Comparison of ENCODE assay signal across 8 mouse cellular contexts in the genomic region with DNA sequence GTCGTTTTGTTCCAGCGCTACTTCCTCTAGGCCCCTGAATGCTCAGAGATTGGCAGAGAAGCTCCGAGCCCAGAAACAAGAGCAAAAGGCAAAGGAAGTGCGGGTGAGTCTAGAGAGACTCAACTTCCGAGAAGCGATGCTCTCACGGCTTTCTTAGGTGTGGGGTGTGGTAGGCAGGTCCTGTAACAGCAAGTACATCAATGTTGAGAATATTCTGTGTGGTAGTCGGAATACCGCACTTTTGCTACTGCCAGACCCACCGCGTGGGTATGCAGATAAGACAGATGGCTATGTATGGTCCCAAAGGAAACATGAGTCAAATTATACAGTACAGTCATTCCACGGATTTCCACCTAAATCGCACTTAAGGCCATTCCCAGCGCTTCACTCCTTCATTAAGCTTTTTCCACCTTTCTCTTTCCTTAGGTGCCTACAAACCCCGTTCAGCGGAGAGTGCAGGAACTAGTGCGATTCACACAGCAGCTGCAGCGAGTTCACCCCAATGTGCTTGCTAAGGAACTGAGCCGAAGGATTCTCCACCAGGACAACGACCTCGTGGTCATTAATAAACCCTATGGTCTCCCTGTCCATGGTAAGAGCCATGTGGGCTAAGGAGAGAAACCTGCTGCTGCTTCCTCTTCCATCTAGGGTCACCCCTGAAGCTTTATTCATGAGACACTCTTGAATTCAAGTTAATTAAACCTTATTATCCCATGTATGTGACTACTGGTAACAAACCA. TPM values are rescaled to one million over a fixed set of nuclear protein-coding genes. Genes with fewer than 3 reads are reported as not detected.
A peak's percentile ranks its signal among the peaks of the same experiment; 100 is the strongest.
DNase-seq lines count a peak whose midpoint lies in the region; ATAC-seq lines count a peak whose summit lies in the region.

No protein-coding gene starts in this region.

- no peaks in the 10 kb centered on the region for H3K27me3 ChIP-seq in hindbrain, embryonic 16.5 days (replicated peaks; ENCODE audit: control insufficient read depth, insufficient read depth, low read length)
- no peaks in the 10 kb centered on the region for H3K27me3 ChIP-seq in midbrain, embryonic 14.5 days (ENCODE audit: control insufficient read depth, insufficient read depth, low read length)

- H3K9me3 ChIP-seq in hindbrain, embryonic 16.5 days (ENCODE audit: control insufficient read depth, low read length), result no peaks in the 10 kb centered on the region
- H3K9me3 ChIP-seq in midbrain, embryonic 14.5 days (ENCODE audit: control insufficient read depth, low read length), result no peaks in the 10 kb centered on the region

- H3K27ac ChIP-seq in hindbrain, embryonic 16.5 days (ENCODE audit: low read depth, low read length), result peak overlapping the region; percentile 55; the same call in 1 of the 2 replicates
- H3K27ac ChIP-seq in midbrain, embryonic 14.5 days (replicated peaks; ENCODE audit: low read depth, low read length), result peak overlapping the region; percentile 68; the same call in 1 of the 2 replicates

- ATAC-seq in hindbrain, embryonic 16.5 days, result peak; percentile 70
- peak; percentile 51 for ATAC-seq in midbrain, embryonic 14.5 days (ENCODE audit: low FRiP score, low TSS enrichment)

- 1% methylated on average over 21 of the region's 21 CpGs for WGBS in hindbrain, embryonic 16.5 days
- 3% methylated on average over 21 of the region's 21 CpGs for WGBS in midbrain, embryonic 14.5 days

- peak; percentile 35 for DNase-seq in embryo, embryonic 10 days (ENCODE audit: low spot score)
- no peak for DNase-seq in embryo, embryonic 9.5 days (ENCODE audit: extremely low spot score)
- peak; percentile 17 for DNase-seq in thymus, postnatal 14 days
- DNase-seq in thymus, adult 18-20 months, result no peak
- DNase-seq in midbrain, embryonic 14.5 days, result no peak
- no peak for DNase-seq in urinary bladder, postnatal 25 days (ENCODE audit: low spot score)
- no peak for DNase-seq in ovary, postnatal 14 days (ENCODE audit: low spot score)

- peak overlapping the region; percentile 79 for H3K4me2 ChIP-seq in hindbrain, embryonic 16.5 days (ENCODE audit: low read length)
- H3K4me2 ChIP-seq in midbrain, embryonic 14.5 days (ENCODE audit: low read length), result peak overlapping the region; percentile 74

- H3K9ac ChIP-seq in hindbrain, embryonic 16.5 days (ENCODE audit: low read depth, low read length), result peak overlapping the region; percentile 83
- H3K9ac ChIP-seq in midbrain, embryonic 14.5 days (replicated peaks; ENCODE audit: low read length), result peak overlapping the region; percentile 84

- H3K36me3 ChIP-seq in hindbrain, embryonic 16.5 days (ENCODE audit: control insufficient read depth, insufficient read depth, low read length), result peaks cover 5% of the 10 kb centered on the region; the same call in 1 of the 2 replicates
- peaks cover 8% of the 10 kb centered on the region for H3K36me3 ChIP-seq in midbrain, embryonic 14.5 days (ENCODE audit: control insufficient read depth, insufficient read depth, low read length)

- H3K4me3 ChIP-seq in hindbrain, embryonic 16.5 days (ENCODE audit: low read length), result peak overlapping the region; percentile 91
- H3K4me3 ChIP-seq in midbrain, embryonic 14.5 days (replicated peaks; ENCODE audit: low read depth, low read length), result peak overlapping the region; percentile 84

- H3K4me1 ChIP-seq in hindbrain, embryonic 16.5 days (ENCODE audit: control insufficient read depth, insufficient read depth, low read depth, low read length), result peaks cover 14% of the 10 kb centered on the region
- peaks cover 21% of the 10 kb centered on the region for H3K4me1 ChIP-seq in midbrain, embryonic 14.5 days (ENCODE audit: control insufficient read depth, insufficient read depth, low read length)

RNA-seq across cellular contexts. Expression of a gene that starts 0.5 kb away (rescaled TPM):
- 17.6 and 20.0 TPM in 2 replicates for polyA plus RNA-seq in hindbrain, embryonic 16.5 days (2015; fragmentation: Nextera tagmentation; extraction: Ambion mirVana)
- polyA plus RNA-seq in midbrain, embryonic 14.5 days (2014; fragmentation: Nextera tagmentation; extraction: Ambion mirVana), result 18.1 and 19.4 TPM in 2 replicates

RNA-seq across cellular contexts. Expression of a gene that starts 0.5 kb away (rescaled TPM):
- polyA plus RNA-seq in hindbrain, embryonic 16.5 days (2015; fragmentation: Nextera tagmentation; extraction: Ambion mirVana), result 46.6 and 48.5 TPM in 2 replicates
- polyA plus RNA-seq in midbrain, embryonic 14.5 days (2014; fragmentation: Nextera tagmentation; extraction: Ambion mirVana), result 65.1 and 68.3 TPM in 2 replicates

RNA-seq across cellular contexts. Expression of a gene that starts 57.3 kb away (rescaled TPM):
- 48.0 and 51.4 TPM in 2 replicates for polyA plus RNA-seq in hindbrain, embryonic 16.5 days (2015; fragmentation: Nextera tagmentation; extraction: Ambion mirVana)
- 32.9 and 40.6 TPM in 2 replicates for polyA plus RNA-seq in midbrain, embryonic 14.5 days (2014; fragmentation: Nextera tagmentation; extraction: Ambion mirVana)

Comparison
In these comparisons a context has a peak if more than half of its experiments do, and no peak if none do; other contexts are left out.
1. DNase-seq: peak in embryo, embryonic 10 days (single experiment) and thymus, postnatal 14 days (single experiment); none in embryo, embryonic 9.5 days (single experiment), thymus, adult 18-20 months (0 of 2), midbrain, embryonic 14.5 days (single experiment), urinary bladder, postnatal 25 days (single experiment) and ovary, postnatal 14 days (single experiment).